Mouse (Mus musculus) 416B (cell line): ENCODE data around the gene Sertad4.
A peak's percentile ranks its signal among the peaks of the same experiment; 100 is the strongest.

Experiments used
- DNase-seq: peaks from one replicate; pipeline ENCODE4 v3.0.0; 2011; ENCODE audit warnings: low read depth

Sertad4 gene

DNA sequence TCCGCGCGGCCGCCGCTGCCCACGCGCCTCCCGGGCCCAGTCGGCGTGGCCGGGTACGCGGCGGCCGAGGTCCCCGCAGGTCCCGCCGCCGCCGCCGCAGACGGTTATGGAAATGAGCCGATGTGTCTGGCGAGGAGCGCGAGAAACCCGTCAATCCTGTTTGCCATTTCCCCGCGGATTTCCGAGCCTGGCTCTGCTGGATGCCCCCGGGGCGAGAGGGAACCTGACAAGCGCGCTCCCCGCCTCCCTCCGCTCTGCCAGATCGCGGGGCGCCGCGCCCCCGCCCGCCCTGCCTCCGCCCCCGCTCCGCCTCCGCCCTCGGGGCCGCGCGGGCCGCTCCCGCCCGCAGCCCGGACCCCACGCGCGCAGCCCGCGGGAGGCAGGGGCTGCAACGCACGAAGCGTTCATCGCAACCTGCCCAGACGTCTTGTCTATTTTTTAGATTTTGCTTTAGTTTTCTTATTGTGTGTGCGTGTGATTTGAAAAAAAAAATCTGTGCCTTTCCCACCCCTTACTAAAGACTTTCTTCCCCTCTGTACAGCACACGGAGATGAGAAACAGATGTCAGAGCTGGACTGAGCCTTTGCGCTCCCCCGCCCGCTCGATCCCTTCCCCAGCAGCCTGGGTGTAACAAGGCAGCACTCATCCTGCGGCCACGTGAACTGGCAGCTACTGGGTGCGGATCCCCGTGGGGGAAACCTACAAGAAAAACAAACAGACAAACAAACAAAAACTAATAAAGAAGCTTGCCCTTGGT lies at the start of gene Sertad4:
TSS of gene Sertad4 (minus strand) at position 283 of the 757 bp plus-strand sequence.
- DNase-seq, result no peak

DNA sequence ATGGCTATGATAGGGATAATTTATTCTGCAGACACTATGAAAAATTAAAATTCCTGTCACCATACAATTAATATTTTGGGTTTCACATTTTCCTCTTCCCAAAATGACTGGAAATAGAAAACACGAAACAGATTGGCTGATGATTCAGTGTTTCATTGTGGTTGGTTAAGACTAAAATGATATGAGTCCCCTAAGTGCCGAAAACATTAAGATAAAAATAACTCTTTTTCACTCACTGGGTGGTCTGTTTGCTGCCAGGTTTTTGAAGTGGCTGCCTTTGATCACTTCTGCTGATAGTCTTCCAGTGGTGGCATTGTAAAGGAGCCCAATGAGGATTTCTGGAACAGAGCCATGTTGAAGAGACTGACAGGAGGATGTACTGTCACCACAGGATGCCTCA lies 46.0 kb upstream of the Sertad4 start:
- no peak for DNase-seq

DNA sequence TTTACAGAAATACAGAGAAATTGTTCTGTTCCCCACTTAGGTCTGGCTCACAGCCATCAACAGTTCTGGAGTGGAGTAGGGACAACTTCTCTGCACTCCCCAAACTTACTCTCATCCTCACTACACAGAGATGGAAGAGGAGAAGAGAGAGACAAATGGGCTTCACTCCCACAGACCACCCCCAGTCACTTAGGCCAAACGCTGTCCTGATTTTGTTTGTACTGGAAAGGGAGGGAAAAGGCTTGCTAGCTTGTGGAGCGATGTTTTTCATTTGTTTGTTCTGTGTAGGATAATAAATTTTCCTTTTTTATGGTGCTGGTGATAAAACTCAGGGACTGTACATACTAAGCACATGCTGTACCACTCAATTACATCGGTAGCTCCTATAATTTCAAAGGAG lies 45.4 kb upstream of the Sertad4 start:
- DNase-seq, result no peak

DNA sequence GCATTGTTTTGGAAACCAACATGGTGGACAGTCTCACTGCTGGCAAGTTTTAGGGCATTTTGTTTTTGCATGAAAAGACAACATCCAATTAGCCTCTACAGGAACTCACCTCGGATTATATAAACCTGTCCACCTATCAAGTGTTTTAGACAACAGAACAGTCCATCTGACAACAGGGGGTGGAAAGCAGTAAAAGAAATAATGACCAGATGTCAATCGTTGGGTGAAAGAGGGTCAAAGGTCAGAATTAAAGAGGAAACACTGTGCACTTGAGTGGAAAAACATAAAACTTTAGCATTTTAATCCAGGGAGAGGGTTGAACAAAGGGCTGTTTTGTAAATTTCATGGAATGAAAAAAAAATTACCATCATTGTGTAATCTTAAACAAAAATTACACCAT lies 43.2 kb upstream of the Sertad4 start:
- no peak for DNase-seq

DNA sequence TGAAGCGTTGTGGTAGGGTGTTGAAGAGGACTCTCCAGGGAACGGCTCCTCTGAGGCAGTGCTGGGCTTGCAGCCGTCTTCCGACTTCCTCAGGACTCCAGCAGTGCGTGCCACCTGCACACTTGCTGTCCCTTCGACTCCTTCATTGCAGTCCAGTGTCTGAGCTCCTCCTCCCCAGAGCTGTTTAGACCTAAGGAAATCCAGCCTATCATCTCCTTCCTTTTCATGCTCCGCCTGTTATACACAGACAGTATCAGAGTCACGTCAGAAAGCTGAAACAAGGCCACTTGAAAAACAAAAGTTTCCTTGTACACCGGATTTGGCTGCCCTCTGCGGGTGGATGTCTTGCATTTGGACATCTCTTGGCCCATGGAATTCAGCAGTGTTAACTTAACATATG lies 41.7 kb upstream of the Sertad4 start:
- DNase-seq, result no peak

DNA sequence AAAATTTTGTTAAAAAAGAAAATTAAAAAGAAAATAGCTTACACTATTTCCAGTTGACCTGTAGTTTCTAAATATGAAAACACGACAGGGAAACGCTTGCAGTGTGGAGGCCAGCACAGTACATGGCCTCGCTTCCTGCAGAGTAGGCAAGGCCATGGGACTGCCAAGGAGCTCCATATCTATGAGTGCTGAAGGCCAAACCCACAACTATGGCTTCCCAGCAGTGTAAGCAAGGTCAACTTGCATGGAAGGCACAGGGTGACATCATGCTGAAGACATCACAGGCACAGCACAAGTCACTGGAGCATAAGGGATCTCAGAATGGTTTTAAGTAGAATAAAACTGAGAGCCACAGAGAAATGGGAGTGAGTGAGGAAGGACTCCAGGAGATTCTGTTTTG lies 40.5 kb upstream of the Sertad4 start:
- no peak for DNase-seq

DNA sequence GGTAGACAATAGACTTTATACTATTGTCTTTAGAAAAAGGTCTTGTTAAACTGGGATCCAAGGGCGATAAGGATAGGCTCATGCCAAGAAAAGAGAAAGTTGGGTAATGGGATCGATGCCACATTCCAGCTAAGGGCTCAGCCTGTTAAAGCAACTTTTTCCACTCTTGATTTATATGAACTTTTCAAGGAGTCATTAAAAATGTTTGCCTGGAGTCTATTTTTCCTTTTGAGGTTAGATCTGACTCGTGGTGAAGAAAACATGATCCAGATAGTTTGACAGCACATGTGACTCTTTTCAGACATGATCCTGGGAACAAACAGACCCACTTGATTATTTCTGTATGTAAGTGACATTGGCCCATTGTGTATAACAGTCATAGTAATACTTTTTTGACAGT lies 35.2 kb upstream of the Sertad4 start:
- no peak for DNase-seq

DNA sequence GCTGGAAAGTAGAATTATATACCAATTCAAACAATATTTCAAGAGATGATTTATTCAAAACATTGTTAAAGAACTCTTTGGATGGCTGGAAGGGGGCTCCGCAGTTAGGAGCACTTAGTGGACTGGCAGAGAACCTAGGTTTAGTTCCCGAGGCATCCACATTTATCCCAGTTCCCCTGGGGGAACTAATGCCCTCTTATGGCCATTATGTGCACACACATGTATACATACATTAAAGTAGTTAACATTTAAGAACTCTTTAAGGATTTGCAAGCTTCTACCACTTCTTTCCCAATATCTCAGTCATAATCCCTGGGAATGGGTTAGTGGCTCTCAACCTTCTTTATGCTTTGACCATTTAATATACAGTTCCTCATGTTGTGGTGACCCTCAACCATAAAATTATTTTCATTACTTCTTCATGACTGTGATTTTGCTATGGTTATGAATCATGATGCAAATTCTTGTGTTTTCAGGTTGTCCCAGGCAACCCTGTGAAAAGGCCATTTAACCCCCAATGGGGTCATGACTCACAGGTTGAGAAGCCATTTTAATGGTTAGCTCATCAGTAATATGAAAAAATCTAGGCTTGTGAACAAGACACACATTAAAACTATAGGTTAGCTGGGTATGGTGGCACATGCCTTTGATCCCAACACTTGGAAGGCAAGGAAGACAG lies 27.2 kb upstream of the Sertad4 start:
- no peak for DNase-seq

DNA sequence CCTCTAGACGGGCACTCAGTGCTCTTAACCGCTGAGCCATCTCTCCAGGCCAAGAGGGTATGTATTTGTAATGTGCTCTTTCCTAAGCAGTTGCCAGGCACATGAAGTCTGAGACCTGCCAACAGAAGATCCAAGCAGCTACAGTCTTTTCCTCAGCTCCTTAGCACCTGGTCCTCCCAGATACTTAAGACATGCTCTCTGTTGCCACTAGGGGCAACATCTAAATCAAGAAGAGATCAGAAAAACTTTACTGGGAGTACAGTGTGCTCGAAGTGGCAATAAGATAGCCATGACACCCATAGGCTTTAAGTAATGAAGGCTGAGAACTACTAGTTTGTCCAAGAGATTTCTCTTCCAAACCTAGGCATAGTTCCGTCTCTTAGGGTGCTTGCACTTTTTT lies 24.6 kb upstream of the Sertad4 start:
- peak; percentile 4 for DNase-seq

DNA sequence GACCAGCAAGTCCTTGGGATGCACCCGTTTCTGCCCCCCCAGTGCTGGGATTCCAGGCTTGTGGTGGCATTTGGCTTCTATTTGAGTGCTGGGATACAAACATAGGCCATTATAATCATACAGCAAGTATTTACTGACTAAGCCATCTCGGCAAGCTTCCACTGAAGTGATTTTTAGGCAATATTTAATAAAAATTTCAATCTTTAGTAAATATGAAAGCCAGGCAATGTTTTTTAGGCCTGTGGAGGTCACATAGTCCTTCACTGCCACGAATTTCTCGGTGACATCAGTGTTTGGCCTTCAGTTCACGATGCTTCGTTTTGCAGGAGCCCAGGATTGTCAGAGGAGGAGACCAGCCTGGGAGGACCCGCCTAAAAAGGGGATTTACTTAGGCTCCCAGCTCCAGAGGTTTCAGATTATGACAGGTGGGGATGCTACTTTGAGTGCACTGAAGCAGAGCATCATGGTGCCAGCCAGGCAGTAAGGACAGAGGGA lies 23.6 kb upstream of the Sertad4 start:
- no peak for DNase-seq

DNA sequence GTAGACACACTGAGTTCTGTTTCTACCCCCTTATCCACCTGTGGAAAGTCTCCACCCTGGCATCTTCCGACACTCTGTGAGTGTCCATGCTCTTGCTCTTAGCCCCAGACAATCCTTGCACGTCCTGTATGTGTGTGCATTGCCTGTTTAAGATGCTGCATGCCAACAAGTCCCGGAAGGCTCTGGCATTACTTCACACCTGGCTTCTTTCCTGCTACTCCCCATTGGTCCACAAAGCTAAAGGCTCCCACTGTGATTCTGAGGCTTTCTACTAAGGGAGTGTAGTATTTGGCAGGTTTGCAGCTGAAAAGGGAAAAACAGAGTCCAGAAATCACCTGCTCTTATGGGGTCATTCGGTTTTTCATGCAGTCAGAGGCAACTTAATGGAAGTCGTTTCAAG lies 17.3 kb upstream of the Sertad4 start:
- no peak for DNase-seq

DNA sequence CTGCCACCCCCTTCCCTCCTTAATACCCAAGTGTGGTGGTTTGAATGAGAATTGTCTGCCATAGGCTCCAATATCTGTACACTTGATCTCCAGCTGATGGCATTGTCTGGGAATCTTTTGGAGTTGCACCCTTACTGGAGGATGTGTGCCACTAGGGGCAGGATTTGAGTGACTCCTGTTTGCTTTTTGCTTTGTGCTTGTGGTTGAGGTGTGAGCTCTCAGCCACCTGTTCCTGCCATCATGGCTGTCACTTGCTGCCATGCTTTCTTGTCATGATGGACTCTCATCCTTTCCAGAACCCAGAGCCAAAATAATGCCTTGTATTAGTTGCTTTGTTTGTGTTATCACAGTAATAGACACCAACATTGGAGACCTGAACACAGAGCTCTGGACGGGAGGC lies 14.2 kb upstream of the Sertad4 start:
- DNase-seq, result no peak

DNA sequence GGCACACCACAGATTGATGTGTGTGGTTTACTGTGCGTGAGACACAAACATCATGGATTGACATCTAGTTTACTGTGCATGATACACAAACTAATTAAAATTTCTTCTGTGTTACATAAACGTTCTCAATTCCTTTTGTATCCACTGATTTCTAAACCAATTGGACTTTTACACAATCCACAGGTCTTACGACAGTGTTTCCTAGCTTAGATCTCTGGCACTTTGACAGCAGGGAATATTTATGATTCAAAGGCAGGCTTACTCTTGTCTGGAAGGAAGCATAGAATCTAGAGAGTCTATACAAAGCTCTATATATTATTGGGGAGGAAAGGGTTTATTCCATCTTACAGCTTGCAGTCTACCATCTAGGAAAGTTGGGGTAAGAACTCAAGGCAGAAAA lies 8.9 kb upstream of the Sertad4 start:
- DNase-seq, result no peak

DNA sequence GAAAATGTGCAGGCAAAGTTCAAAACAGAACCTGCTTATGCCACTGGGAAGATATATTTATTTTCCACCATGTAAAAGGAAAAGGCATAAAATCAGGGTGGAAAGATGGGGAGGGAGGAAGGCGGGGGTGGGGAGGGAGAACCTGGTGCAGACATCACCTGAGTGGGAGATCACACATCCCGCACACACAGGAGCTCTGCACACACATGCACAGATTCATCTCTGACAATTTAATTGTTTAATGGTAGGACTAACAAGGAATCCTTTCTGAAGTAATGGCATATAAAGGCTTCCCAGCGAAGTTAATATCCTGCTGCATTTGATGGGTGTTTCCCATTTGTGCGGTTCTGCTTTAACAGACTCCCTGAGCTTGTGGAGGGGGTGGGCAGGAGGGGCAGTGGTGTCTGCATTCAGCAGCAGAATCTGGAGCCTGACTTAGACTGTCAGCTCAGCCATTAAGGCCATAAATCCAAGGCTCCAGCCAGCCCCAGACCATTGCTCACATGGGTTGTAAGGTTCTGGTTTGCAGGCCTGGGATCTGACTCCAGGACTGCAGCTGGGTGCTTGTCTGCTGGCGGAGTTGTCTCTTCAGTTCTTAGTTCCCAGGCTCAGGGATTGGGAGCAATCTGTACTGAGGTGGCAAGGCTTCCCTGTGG lies 5.9 kb upstream of the Sertad4 start:
- DNase-seq, result no peak

DNA sequence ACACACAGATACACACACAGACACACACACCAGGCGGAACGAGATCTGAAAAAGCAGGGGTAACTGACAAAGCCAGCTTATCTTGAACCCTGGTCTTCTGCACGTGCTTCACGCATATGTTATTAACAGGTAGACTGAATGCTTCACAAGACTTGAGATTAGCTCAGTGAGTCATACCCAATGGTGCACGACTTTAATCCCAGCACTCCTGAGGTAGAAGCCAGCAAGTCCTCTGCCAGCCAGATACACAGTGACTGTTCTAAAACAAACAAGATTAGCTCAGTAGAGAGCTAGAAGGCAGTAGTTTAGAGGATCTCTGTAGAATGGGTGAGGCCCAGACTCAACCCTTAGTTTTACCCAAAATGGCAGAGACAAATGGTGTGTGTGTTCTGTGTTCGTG lies 4.7 kb upstream of the Sertad4 start:
- no peak for DNase-seq

DNA sequence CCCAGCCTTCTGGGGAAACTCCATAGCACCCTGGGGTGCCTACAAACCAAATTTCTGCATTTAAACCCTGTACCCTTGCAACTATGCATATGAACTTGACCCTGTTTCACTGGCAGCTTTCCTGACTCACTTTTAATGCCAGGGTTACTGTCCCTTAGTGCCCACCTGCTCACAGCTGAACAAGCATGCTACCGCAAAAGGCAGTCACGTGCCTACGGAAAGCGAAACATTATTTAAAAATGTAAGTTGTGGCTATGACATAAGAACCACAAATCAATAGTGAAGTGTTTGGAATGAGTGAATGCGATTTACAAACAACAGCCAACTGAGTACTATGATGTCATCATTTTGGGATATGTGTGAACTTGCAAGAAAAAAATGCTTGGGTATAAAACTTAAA lies 2.0 kb upstream of the Sertad4 start:
- DNase-seq, result no peak

DNA sequence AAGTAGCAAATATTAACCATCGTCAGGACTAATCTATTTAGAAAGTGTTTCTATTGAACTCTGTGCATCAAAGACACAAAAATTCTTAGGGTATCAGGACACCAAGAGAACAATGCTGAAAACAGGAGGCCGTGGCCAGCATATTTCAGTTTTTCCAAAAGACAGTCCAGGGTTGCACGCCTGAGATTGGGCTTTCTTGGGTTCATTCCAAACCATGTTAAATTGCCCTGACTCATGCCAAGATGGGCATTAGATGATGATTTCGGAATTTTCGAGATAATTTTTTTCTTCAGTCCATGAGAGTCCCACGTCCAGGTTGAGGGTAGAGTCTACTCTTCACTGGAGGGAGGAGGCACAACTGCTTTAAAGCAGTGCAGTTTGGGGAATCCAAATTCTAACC lies 1.4 kb upstream of the Sertad4 start:
- no peak for DNase-seq

DNA sequence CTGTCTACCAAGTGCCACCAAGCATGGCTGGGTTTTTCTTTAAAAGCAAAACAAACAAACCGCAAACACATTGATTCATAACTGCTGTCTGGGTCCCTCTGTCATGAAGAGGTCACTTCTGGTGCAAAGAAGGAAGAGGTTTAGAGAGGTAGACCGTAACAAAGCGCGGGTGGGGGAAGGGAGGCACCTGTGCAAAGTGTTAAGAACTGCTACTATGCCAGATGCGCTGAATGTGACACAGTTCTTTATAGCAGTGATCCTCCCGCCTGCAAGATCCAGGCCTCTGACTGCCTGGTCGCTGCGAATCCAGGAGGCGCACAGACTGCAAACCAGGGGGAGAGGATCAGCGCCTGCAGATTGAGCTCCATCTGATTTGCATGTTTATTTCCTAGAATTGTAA lies 855 bp upstream of the Sertad4 start:
- DNase-seq, result no peak

DNA sequence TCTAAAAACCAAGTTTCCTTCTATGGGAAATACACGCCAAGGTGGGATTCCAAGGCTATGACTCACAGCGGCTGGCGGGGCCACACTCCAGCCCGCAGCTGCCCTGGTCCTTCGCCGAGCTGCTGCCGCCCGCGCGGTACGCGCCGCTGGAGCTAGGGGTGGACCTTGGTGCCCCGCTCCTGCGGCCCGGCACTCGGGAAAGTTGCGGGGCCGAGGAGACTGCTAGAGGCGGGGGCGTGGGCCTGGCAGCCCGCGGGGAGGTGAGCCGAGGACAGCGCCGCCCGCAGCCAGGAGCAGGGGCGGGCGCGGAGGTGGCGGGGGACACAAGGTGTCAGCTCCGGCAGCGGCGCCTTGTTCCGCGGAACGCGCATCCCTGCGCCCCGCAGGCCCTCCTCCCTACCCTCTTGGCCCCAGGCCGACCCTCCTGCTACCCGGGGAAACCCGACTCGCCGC lies 711 bp downstream of the Sertad4 start:
- DNase-seq, result no peak

DNA sequence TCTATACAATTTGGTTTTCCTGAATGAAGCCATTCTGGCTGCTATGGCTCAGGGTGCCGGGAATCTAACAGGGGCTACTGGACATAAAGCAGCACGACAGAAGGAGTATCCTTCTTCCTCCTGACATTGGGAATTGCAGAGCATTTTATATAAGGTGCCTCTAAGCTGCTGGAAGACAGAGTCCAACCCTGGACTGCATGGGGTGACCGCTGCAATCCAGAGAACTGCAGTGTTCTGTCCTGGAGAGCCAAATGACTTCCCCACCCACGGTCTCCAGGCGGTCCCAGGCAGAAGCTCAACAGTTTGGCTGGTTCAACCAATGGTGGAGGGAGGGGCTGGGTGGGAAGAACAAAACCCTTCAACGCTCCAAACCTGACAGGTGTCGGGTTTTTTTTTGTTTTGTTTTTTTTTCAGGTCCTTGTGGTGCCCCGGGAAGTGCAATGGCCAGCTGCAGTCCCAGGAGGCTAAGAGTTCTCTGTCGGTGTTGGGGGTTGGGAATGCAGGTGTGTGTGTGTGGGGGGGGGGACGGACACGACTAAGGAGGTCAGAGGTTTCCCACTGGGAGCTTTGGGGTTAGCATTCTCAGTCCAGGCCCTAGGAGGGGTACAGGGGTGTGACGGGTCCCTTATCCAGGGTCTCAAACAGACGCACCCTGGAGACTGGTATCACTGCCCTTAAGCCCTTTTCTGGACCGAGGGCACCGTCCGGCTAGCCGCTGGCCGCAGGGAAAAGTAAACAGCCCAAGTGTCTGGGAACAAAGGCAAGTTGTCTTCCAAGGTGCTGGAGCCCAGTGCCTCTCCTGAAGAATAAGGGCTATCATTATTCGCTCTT lies 1.4 kb downstream of the Sertad4 start:
- DNase-seq, result no peak

DNA sequence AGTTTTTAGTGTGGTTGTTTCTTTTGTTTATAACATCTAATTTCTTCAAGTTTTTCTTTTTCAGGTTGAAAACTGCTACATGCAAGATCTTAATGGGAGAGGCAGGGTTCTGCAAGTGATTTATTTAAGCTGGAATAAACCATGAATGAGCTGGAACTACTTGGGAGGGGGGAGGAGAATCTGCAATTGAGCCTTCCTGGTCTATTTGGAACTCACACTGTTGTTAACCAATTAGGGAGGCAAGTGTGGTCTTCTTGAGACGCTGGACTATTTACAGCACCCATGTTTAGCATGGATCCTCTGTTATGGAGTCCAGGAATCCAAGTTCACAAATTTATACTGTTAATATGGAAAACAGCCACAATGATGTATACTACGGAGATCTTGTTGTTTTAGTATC lies 2.1 kb downstream of the Sertad4 start:
- DNase-seq, result no peak

DNA sequence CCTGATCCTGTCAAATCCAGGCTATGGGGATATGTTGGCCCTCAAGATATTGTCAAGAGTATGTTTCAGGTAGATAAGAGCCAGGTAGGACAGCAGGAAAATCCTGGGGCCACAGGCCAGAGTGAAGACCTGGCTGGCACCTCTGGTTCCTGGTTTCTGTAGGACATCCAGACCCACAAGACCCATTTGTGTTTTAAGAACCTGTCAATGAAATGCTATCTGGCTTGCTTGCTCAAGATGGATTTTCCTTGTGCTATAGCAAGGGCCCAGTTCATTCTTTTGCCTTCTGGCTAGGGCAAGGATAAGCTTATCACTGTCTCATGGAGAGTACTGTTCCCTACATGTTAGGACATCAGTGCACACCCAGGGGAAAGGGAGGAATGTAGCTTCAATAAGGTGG lies 3.5 kb downstream of the Sertad4 start:
- DNase-seq, result no peak
